Mouse (Mus musculus) liver, embryonic 15.5 days (tissue): ENCODE results near the gene Filip1. TPM values are rescaled to one million over a fixed set of nuclear protein-coding genes. Genes with fewer than 3 reads are reported as not detected.

Experiments used
- ATAC-seq: fragments of 200-750 bp; cut with Nextera tagmentation; 2 replicates; pipeline ENCODE4 v1.8.0; 2017; ENCODE audit warnings: moderate number of reproducible peaks, mild to moderate bottlenecking, moderate library complexity; ENCODE audit not compliant: insufficient read depth
- H3K27ac ChIP-seq: fragments of 300-500 bp; sonication (generic); replicated peaks from 2 replicates; pipeline ENCODE4 v1.5.1; 2015; ENCODE audit warnings: mild to moderate bottlenecking, inconsistent platforms
- H3K27me3 ChIP-seq: fragments of 300-500 bp; sonication (generic); 2 replicates; pipeline ENCODE4 v1.6.1; 2015; ENCODE audit warnings: mild to moderate bottlenecking, inconsistent platforms
- H3K36me3 ChIP-seq: fragments of 300-500 bp; sonication (generic); replicated peaks from 2 replicates; pipeline ENCODE4 v1.6.1; 2015; ENCODE audit warnings: moderate library complexity, mild to moderate bottlenecking, inconsistent platforms
- H3K4me1 ChIP-seq: fragments of 300-500 bp; sonication (generic); replicated peaks from 2 replicates; pipeline ENCODE4 v1.6.1; 2015; ENCODE audit warnings: inconsistent platforms
- H3K4me2 ChIP-seq: fragments of 300-500 bp; sonication (generic); 2 replicates; pipeline ENCODE4 v1.6.1; 2015; ENCODE audit warnings: moderate library complexity, mild to moderate bottlenecking, inconsistent platforms
- H3K4me3 ChIP-seq: fragments of 300-500 bp; sonication (generic); replicated peaks from 2 replicates; pipeline ENCODE4 v1.5.1; 2015; ENCODE audit warnings: mild to moderate bottlenecking, inconsistent platforms
- H3K9ac ChIP-seq: fragments of 300-500 bp; sonication (generic); 2 replicates; pipeline ENCODE4 v1.6.1; 2015; ENCODE audit warnings: moderate library complexity, mild to moderate bottlenecking, inconsistent platforms
- H3K9me3 ChIP-seq: fragments of 300-500 bp; sonication (generic); replicated peaks from 2 replicates; pipeline ENCODE4 v1.6.1; 2016; ENCODE audit warnings: inconsistent platforms
- WGBS: fragments of 180-500 bp; shearing (Covaris S2); methylation state at CpG from one replicate; pipeline ENCODE4 v1.1.7; 2015; ENCODE audit warnings: mixed read lengths; ENCODE audit not compliant: insufficient replicate concordance; 5-methylcytosine and 5-hydroxymethylcytosine counted together
- polyA plus RNA-seq: library from polyadenylated mRNA; unstranded; fragments of >200 nt; fragmentation: Nextera tagmentation; extraction: Ambion mirVana; gene quantifications from 2 replicates; pipeline ENCODE4 v1.2.1, GENCODE M21; 2015

Gene Filip1
- polyA plus RNA-seq, 1 experiment from 2014 or later = 0.67 TPM

DNA sequence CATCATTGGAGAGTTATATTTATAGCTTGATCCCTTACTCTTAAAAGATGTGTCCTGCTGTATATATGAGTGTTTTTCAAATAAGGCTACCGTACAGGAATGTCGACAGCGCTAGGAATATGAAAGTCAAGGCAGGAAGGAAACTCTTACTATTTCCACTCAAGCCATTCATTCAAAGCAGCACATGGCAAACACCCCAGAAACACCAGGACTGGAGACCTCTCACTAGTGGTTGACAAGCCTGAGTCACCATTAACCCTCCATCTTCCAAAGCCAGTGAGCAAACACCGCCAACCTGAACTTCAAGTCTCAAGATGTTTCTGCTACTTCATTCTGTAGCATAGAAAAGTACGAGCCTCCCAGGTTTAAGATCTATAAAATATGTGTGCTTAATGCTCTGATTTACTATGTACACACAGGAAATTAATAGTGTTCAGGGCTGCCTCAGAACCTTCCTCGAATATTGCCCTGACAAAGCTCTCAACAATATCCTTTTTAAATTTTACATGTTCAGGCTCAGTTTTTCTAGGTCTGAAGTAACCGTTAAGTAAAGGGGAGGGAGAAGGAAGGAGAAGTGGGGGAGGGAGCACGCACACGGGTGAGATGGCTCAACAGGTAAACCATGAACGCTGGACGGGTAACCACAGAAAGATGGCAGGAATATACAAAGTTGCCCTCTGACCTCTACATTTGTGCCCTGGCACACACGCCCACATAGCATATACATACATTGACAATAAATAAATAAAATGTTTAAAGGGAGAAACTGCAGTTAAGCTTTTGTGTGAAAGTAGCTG is 34.2 kb downstream of the Filip1 start:
- WGBS = 40% methylated on average over 12 of the region's 12 CpGs
- no peak overlapping the region for H3K9ac ChIP-seq
- H3K36me3 ChIP-seq = no peaks in the 10 kb centered on the region
- no peaks in the 10 kb centered on the region for H3K9me3 ChIP-seq
- H3K4me2 ChIP-seq = no peak overlapping the region
- no peak for ATAC-seq
- peaks cover 5% of the 10 kb centered on the region; the same call in 1 of the 2 replicates for H3K27me3 ChIP-seq
- no peaks in the 10 kb centered on the region for H3K4me1 ChIP-seq
- H3K4me3 ChIP-seq = no peak overlapping the region
- no peak overlapping the region for H3K27ac ChIP-seq

- Histone ChIP-seq H3K4me3 (peak overlapping the region; percentile 24; the same call in 1 of the 2 replicates), H3K4me1 (no peaks in the 10 kb centered on the region), H3K9me3 (no peaks in the 10 kb centered on the region), H3K4me2 (peak overlapping the region; percentile 50), H3K27me3 (peaks cover 5% of the 10 kb centered on the region; the same call in 1 of the 2 replicates), H3K27ac (no peak overlapping the region), H3K36me3 (no peaks in the 10 kb centered on the region), H3K9ac (no peak overlapping the region)
- under 1% methylated on average over 13 of the region's 13 CpGs for WGBS
- ATAC-seq = 0 out of 2 replicates have a peak, but pooled peaks have one; percentile 31
Measured at GRCm38 (mm10) chr9:79977549-79977971, 35.1 kb downstream of the Filip1 start.

- H3K36me3 ChIP-seq = no peaks in the 10 kb centered on the region
- no peak overlapping the region for H3K4me3 ChIP-seq
- H3K9ac ChIP-seq = no peak overlapping the region
- ATAC-seq = no peak
- 60% methylated on average over 8 of the region's 8 CpGs for WGBS
- H3K9me3 ChIP-seq = no peaks in the 10 kb centered on the region
- no peak overlapping the region for H3K27ac ChIP-seq
- peaks cover 5% of the 10 kb centered on the region; the same call in 1 of the 2 replicates for H3K27me3 ChIP-seq
- no peak overlapping the region for H3K4me2 ChIP-seq
- H3K4me1 ChIP-seq = no peaks in the 10 kb centered on the region
Measured at GRCm38 (mm10) chr9:79976789-79977188, 35.9 kb downstream of the Filip1 start.

- ATAC-seq = no peak
- Histone ChIP-seq H3K27me3 (peaks cover 5% of the 10 kb centered on the region; the same call in 1 of the 2 replicates), H3K9ac (no peak overlapping the region), H3K36me3 (no peaks in the 10 kb centered on the region), H3K4me3 (no peak overlapping the region), H3K4me1 (no peaks in the 10 kb centered on the region), H3K4me2 (no peak overlapping the region), H3K9me3 (no peaks in the 10 kb centered on the region), H3K27ac (no peak overlapping the region)
- WGBS = 54% methylated on average over 5 of the region's 5 CpGs
Measured at GRCm38 (mm10) chr9:79975121-79975520, 37.5 kb downstream of the Filip1 start.

DNA sequence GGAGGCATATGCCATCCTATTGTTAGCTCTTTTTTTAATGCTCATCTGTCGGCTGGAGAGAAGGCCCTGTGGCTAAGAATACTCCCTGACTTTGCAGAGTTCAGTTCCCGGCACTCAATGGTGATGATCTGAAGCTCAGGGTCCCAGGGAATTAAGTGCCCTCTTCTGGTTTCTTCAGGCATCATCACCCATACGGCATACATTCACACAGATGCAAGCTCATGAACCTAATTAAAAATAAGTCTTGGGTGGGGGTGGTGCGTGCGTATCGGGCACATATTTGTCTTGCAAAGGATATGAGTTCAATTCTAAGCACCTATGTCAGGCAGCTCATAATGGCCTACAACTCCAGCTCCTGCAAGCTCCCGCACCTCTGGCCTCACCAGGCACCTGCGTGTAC is 39.1 kb downstream of the Filip1 start:
- no peaks in the 10 kb centered on the region for H3K36me3 ChIP-seq
- 66% methylated on average over 8 of the region's 8 CpGs for WGBS
- no peak for ATAC-seq
- no peak overlapping the region for H3K9ac ChIP-seq
- H3K4me2 ChIP-seq = no peak overlapping the region
- H3K4me3 ChIP-seq = no peak overlapping the region
- H3K4me1 ChIP-seq = no peaks in the 10 kb centered on the region
- no peaks in the 10 kb centered on the region for H3K9me3 ChIP-seq
- peaks cover 5% of the 10 kb centered on the region; the same call in 1 of the 2 replicates for H3K27me3 ChIP-seq
- H3K27ac ChIP-seq = no peak overlapping the region

- Histone ChIP-seq H3K27me3 (peaks cover 5% of the 10 kb centered on the region; the same call in 1 of the 2 replicates), H3K4me2 (no peak overlapping the region), H3K4me3 (no peak overlapping the region), H3K9ac (no peak overlapping the region), H3K4me1 (no peaks in the 10 kb centered on the region), H3K27ac (no peak overlapping the region), H3K9me3 (no peaks in the 10 kb centered on the region), H3K36me3 (no peaks in the 10 kb centered on the region)
- WGBS = 64% methylated on average over 6 of the region's 6 CpGs
- ATAC-seq = no peak
Measured at GRCm38 (mm10) chr9:79972705-79973104, 39.9 kb downstream of the Filip1 start.

DNA sequence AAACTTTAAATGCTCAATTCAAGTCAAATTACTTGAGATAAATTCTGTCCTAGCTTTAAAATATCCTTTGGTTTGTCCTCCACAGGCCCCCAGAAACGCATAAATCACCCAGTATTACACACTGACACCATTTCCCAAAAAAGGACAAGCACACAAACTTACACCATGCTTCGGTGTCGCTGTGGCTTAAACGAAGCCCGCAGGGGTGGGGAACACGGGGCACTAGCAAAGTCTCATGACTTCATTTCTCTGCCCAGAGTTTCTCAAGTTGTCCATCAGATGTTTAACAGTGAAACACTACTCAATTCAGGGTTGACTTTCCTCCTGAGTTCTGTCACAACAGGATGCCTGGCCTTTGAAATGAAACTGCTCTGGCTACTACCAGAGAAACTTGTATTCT is 41.0 kb downstream of the Filip1 start:
- Histone ChIP-seq H3K27ac (no peak overlapping the region), H3K4me3 (no peak overlapping the region), H3K27me3 (no peaks in the 10 kb centered on the region), H3K36me3 (no peaks in the 10 kb centered on the region), H3K4me2 (no peak overlapping the region), H3K9ac (no peak overlapping the region), H3K4me1 (no peaks in the 10 kb centered on the region), H3K9me3 (no peaks in the 10 kb centered on the region)
- 39% methylated on average over 6 of the region's 6 CpGs for WGBS
- no peak for ATAC-seq

GRCm38 (mm10) chr9:79970659-79971118 is 42.0 kb downstream of the Filip1 start:
- no peak overlapping the region for H3K4me2 ChIP-seq
- 21% methylated on average over 8 of the region's 8 CpGs for WGBS
- no peak for ATAC-seq

DNA sequence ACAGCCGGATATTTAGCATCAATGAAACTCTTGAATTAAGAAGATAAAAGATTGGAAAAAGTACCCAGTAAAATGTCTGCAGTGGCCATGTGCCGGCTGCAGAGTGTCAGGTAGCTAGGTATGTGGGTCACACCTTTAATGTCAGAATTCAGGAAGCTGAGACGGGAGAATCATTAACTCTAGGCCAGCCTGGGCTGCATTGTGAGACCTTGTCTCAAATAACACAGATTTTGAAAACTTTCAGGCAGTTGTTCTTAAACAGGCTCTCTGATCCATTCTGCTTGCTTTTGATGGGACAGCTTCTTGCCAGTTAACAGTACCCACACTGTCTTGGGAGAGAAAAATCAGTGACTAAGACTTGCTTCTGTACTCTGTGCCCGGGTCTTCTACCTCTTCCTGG is 43.1 kb downstream of the Filip1 start:
- no peak overlapping the region for H3K4me2 ChIP-seq

More at GRCm38 (mm10) chr9:79970659-79971118, 42.0 kb downstream of the Filip1 start:
- no peaks in the 10 kb centered on the region for H3K36me3 ChIP-seq
- H3K27ac ChIP-seq = no peak overlapping the region
- no peaks in the 10 kb centered on the region for H3K4me1 ChIP-seq
- no peaks in the 10 kb centered on the region for H3K9me3 ChIP-seq
- no peaks in the 10 kb centered on the region for H3K27me3 ChIP-seq
- no peak overlapping the region for H3K4me3 ChIP-seq
- no peak overlapping the region for H3K9ac ChIP-seq

DNA sequence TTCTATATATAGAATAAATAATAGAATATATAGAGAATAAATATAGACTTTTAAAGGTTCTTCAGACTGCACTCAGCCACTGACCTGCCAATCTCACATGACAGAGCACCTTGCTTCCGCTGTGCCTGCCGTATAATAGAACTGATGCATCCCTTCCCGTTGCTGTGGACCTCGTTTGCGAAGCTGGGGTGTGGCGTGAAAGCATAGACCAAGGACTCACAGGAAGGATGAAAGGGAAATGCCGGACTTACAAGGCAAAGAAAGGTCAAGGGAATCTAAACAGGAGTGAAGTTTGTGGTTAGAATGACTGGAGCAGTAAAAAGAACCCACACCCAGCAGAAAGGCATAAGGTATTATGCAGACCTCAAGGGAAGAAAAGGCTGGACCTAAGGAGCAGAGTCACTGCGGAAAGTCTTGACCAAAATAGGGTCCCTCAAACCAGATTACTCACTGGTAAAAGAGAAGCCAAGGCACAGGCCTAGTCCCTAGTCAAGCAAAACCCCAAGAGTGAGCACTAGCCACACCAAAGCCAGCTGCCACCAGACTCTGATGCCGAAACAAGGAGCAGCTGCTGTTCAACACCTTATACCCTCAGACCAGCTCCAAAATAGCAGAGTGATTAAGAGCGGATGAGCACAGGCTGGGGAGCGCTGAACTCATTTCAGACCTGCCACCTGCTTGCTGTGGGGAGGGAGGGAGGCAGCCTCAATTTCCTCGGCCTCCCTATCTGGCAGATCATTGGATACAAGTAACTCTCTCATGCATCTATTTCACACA is 45.8 kb downstream of the Filip1 start:
- H3K36me3 ChIP-seq = no peaks in the 10 kb centered on the region
- no peaks in the 10 kb centered on the region for H3K9me3 ChIP-seq
- no peak overlapping the region for H3K27ac ChIP-seq
- H3K27me3 ChIP-seq = no peaks in the 10 kb centered on the region
- H3K9ac ChIP-seq = no peak overlapping the region
- 66% methylated on average over 12 of the region's 12 CpGs for WGBS
- H3K4me1 ChIP-seq = no peaks in the 10 kb centered on the region
- H3K4me3 ChIP-seq = no peak overlapping the region
- no peak for ATAC-seq
- no peak overlapping the region for H3K4me2 ChIP-seq

More for the DNA sequence above, 43.1 kb downstream of the Filip1 start:
- Histone ChIP-seq H3K9ac (no peak overlapping the region), H3K4me1 (no peaks in the 10 kb centered on the region), H3K36me3 (no peaks in the 10 kb centered on the region), H3K27me3 (no peaks in the 10 kb centered on the region), H3K9me3 (no peaks in the 10 kb centered on the region), H3K27ac (no peak overlapping the region), H3K4me3 (no peak overlapping the region)
- 60% methylated on average over 4 of the region's 4 CpGs for WGBS
- no peak for ATAC-seq
